Mouse (Mus musculus) left cerebral cortex, postnatal 36 days (tissue): ENCODE data around the gene Tmsb15l. TPM values are rescaled to one million over a fixed set of nuclear protein-coding genes. Genes with fewer than 3 reads are reported as not detected.

ENCODE experiments used
- total RNA-seq, 2 experiments: library from RNA; stranded (reverse); gene quantifications; 2 replicates each; pipeline ENCODE4 v1.2.3; 2021

Gene Tmsb15l
- total RNA-seq, 2 experiments from 2014 or later = 2.2 to 4.6 TPM

Other genes starting within 250 kb of the Tmsb15l start
- 100 to 1,000 TPM; 322 to 343 TPM for gene Morf4l2, start 233.2 kb downstream of the Tmsb15l start, total RNA-seq
- not detected for gene Glra4, start 196.7 kb downstream of the Tmsb15l start, total RNA-seq
- gene Plp1, start 154.2 kb downstream of the Tmsb15l start, total RNA-seq = 1,000 to 10,000 TPM in 1 of 2 experiments, 100 to 1,000 TPM in 1; 788 to 1,170 TPM
- gene Rab9b, start 108.1 kb downstream of the Tmsb15l start, total RNA-seq = 10 to 100 TPM; 12.1 to 19.6 TPM
- not detected for gene H2bfm, start 49.5 kb downstream of the Tmsb15l start, total RNA-seq
- gene Tmsb15b2, start 1.4 kb downstream of the Tmsb15l start, total RNA-seq = 10 to 100 TPM in 1 of 2 experiments, 1 to 10 TPM in 1; 7.2 to 23.5 TPM
- gene Tmsb15b1, start within 50 bp of the Tmsb15l start, total RNA-seq = 1 to 10 TPM; 1.5 to 4.5 TPM
- gene Zcchc18, start 16.3 kb upstream of the Tmsb15l start, total RNA-seq = 100 to 1,000 TPM; 248 to 256 TPM
- gene Slc25a53, start 61.4 kb upstream of the Tmsb15l start, total RNA-seq = 10 to 100 TPM; 21.7 to 33.0 TPM
- gene Fam199x, start 72.7 kb upstream of the Tmsb15l start, total RNA-seq = 1 to 10 TPM; 8.3 to 9.7 TPM
- gene Esx1, start 145.2 kb upstream of the Tmsb15l start, total RNA-seq = not detected